Comparison of ENCODE assay signal across 25 mouse cellular contexts in the genomic region with DNA sequence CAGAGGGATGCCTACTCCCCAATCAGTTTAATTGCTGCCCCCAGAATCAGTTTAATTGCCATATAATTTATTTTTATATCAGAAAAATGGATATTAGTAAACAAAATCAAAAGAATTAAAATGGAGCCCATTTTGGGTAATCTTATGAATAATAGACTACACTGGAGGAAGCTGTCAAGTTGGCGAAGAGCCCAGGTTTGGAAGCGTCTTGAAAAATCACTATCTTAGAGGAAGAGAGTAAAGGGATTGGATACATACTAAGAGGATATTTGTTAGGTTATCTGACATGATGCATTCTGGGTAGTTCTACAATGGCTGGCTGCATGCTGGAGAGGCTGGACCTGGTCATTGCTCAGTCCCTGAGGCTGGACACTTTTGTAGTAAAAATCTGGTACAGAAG. TPM values are rescaled to one million over a fixed set of nuclear protein-coding genes. Genes with fewer than 3 reads are reported as not detected.
DNase-seq lines count a peak whose midpoint lies in the region; ATAC-seq and TF ChIP-seq lines count a peak whose summit lies in the region.
"Had no signal": no experiment of that assay in that cellular context is flagged by ENCODE, and none has a peak within 500 bp of the region (broad histone marks: within the 10 kb centered on the region; RNA-seq: fewer than 3 reads in every experiment).

No protein-coding gene starts in this region.

- H3K36me3 ChIP-seq in hindbrain, embryonic 14.5 days (replicated peaks; ENCODE audit: control insufficient read depth, insufficient read depth): peaks cover 44% of the 10 kb centered on the region
- peaks cover 34% of the 10 kb centered on the region for H3K36me3 ChIP-seq in hindbrain, embryonic 13.5 days
- H3K36me3 ChIP-seq: heart, embryonic 13.5 days; kidney, embryonic 15.5 days; limb, embryonic 15.5 days; lung, embryonic 15.5 days had no signal

- H3K27me3 ChIP-seq in hindbrain, embryonic 14.5 days (ENCODE audit: control insufficient read depth, insufficient read depth, low read length): no peaks in the 10 kb centered on the region
- H3K27me3 ChIP-seq in hindbrain, embryonic 13.5 days: no peaks in the 10 kb centered on the region
- H3K27me3 ChIP-seq: heart, embryonic 13.5 days; kidney, embryonic 15.5 days; limb, embryonic 15.5 days; lung, embryonic 15.5 days; midbrain, embryonic 15.5 days had no signal

- H3K9ac ChIP-seq in hindbrain, embryonic 14.5 days: no peak overlapping the region
- H3K9ac ChIP-seq in hindbrain, embryonic 13.5 days: no peak overlapping the region
- H3K9ac ChIP-seq: heart, embryonic 13.5 days; kidney, embryonic 15.5 days; limb, embryonic 15.5 days; liver, embryonic 14.5 days; lung, embryonic 15.5 days; midbrain, embryonic 15.5 days had no signal

- DNase-seq in cerebellum, adult 18-20 months: peak; percentile 13 to 22
- no peak for DNase-seq in cerebellum, postnatal 4 days (ENCODE audit: low spot score in 2 of 2)
- DNase-seq in hindbrain, embryonic 14.5 days (ENCODE audit: low spot score): peak; percentile 22
- DNase-seq in right cerebral cortex, postnatal 10 days (ENCODE audit: low spot score in 2 of 2): peak; percentile 37 to 62
- no peak for DNase-seq in right cerebral cortex, postnatal 25 days
- no peak for DNase-seq in gastrocnemius, adult 2 months
- DNase-seq: adrenal gland, postnatal 25 days; cerebellum, adult 2 months; gastrocnemius, postnatal 36 days; heart, adult 2 months; heart, postnatal 14 days; kidney, adult 11 months; kidney, postnatal 36 days; lung, postnatal 4 days; thymus, postnatal 36 days had no signal

- WGBS in hindbrain, embryonic 14.5 days: 88% methylated on average over 2 of the region's 2 CpGs
- 93% methylated on average over 2 of the region's 2 CpGs for WGBS in hindbrain, embryonic 13.5 days

- H3K9me3 ChIP-seq in hindbrain, embryonic 14.5 days (ENCODE audit: control insufficient read depth, low read length): no peaks in the 10 kb centered on the region
- no peaks in the 10 kb centered on the region for H3K9me3 ChIP-seq in hindbrain, embryonic 13.5 days
- H3K9me3 ChIP-seq: heart, embryonic 13.5 days; kidney, embryonic 15.5 days; limb, embryonic 15.5 days; lung, embryonic 15.5 days; midbrain, embryonic 15.5 days had no signal

- H3K4me2 ChIP-seq in hindbrain, embryonic 14.5 days (replicated peaks): no peak overlapping the region
- H3K4me2 ChIP-seq in hindbrain, embryonic 13.5 days: no peak overlapping the region
- H3K4me2 ChIP-seq: heart, embryonic 13.5 days; kidney, embryonic 15.5 days; limb, embryonic 15.5 days; lung, embryonic 15.5 days; midbrain, embryonic 15.5 days had no signal

- no peaks in the 10 kb centered on the region for H3K4me1 ChIP-seq in hindbrain, embryonic 14.5 days (replicated peaks; ENCODE audit: control insufficient read depth, insufficient read depth, low read length)
- H3K4me1 ChIP-seq in hindbrain, embryonic 13.5 days (replicated peaks): no peaks in the 10 kb centered on the region
- H3K4me1 ChIP-seq: heart, embryonic 13.5 days; kidney, embryonic 15.5 days; limb, embryonic 15.5 days; lung, embryonic 15.5 days; midbrain, embryonic 15.5 days had no signal

- no peak for ATAC-seq in hindbrain, embryonic 14.5 days (ENCODE audit: low FRiP score)
- ATAC-seq in hindbrain, embryonic 13.5 days (ENCODE audit: low FRiP score): no peak

- H3K27ac ChIP-seq in hindbrain, embryonic 14.5 days: no peak overlapping the region
- H3K27ac ChIP-seq in hindbrain, embryonic 13.5 days: no peak overlapping the region
- no peak overlapping the region for H3K27ac ChIP-seq in gastrocnemius, adult 2 months
- H3K27ac ChIP-seq: heart, adult 2 months; heart, embryonic 13.5 days; kidney, embryonic 15.5 days; limb, embryonic 15.5 days; liver, embryonic 14.5 days; lung, embryonic 15.5 days; midbrain, embryonic 15.5 days had no signal

- intact Hi-C loops in gastrocnemius, adult 2 months (cut with DNase I): no loop called here

- no peak for TF ChIP-seq CTCF in gastrocnemius, adult 2 months (IDR thresholded peaks at IDR 0.05)

- H3K4me3 ChIP-seq in hindbrain, embryonic 14.5 days (replicated peaks; ENCODE audit: low read length): no peak overlapping the region
- H3K4me3 ChIP-seq in hindbrain, embryonic 13.5 days: no peak overlapping the region
- no peak overlapping the region for H3K4me3 ChIP-seq in gastrocnemius, adult 2 months
- H3K4me3 ChIP-seq: heart, adult 2 months; heart, embryonic 13.5 days; kidney, embryonic 15.5 days; limb, embryonic 15.5 days; lung, embryonic 15.5 days; midbrain, embryonic 15.5 days; myocyte had no signal

RNA-seq across cellular contexts. Expression of a gene that starts 19.8 kb away (rescaled TPM):
- polyA plus RNA-seq in hindbrain, embryonic 14.5 days (2014; fragmentation: Nextera tagmentation; extraction: Ambion mirVana): 29.7 and 31.9 TPM in 2 replicates
- polyA plus RNA-seq in hindbrain, embryonic 13.5 days (2015; fragmentation: Nextera tagmentation; extraction: Ambion mirVana): 25.5 and 26.3 TPM in 2 replicates
- total RNA-seq in gastrocnemius, adult 2 months (2021): 10 to 100 TPM; 47.2 to 47.5 TPM
- total RNA-seq: megakaryocyte-erythroid progenitor cell, adult 5-6 weeks had no signal

RNA-seq across cellular contexts. Expression of a gene that starts 32.5 kb away (rescaled TPM):
- 10.4 and 12.4 TPM in 2 replicates for polyA plus RNA-seq in hindbrain, embryonic 14.5 days (2014; fragmentation: Nextera tagmentation; extraction: Ambion mirVana)
- polyA plus RNA-seq in hindbrain, embryonic 13.5 days (2015; fragmentation: Nextera tagmentation; extraction: Ambion mirVana): 11.7 and 15.4 TPM in 2 replicates
- total RNA-seq in gastrocnemius, adult 2 months (2021): not detected
- total RNA-seq: adrenal gland, postnatal 25 days; gastrocnemius, postnatal 36 days; heart, adult 2 months; heart, postnatal 14 days; megakaryocyte-erythroid progenitor cell, adult 5-6 weeks had no signal
- polyA plus RNA-seq: embryonic facial prominence, embryonic 11.5 days; heart, adult 2 months; heart, embryonic 13.5 days; kidney, embryonic 15.5 days; liver, embryonic 14.5 days had no signal

Comparison
In these comparisons a context has a peak if more than half of its experiments do, and no peak if none do; other contexts are left out.
1. DNase-seq: peak in cerebellum, adult 18-20 months (2 of 2), hindbrain, embryonic 14.5 days (single experiment) and right cerebral cortex, postnatal 10 days (2 of 2); none in cerebellum, postnatal 4 days (0 of 2), right cerebral cortex, postnatal 25 days (single experiment) and gastrocnemius, adult 2 months (single experiment).